Mouse (Mus musculus) ovary, postnatal 14 days (tissue): ENCODE results near the gene Tjp1.

Experiments used
- DNase-seq: peaks from one replicate; pipeline ENCODE4 v3.0.0; 2022; ENCODE audit warnings: low spot score

The Tjp1 gene

GRCm38 (mm10) chr7:65486259-65486681, 41.3 kb downstream of the Tjp1 start:
- DNase-seq, result peak; percentile 22

GRCm38 (mm10) chr7:65484170-65484778, 43.3 kb downstream of the Tjp1 start:
- DNase-seq, result no peak

GRCm38 (mm10) chr7:65482216-65482615, 45.4 kb downstream of the Tjp1 start:
- no peak for DNase-seq

- no peak for DNase-seq
These were observed 55.5 kb downstream of the Tjp1 start for GRCm38 (mm10) chr7:65472048-65472447.

GRCm38 (mm10) chr7:65471406-65471805, 56.2 kb downstream of the Tjp1 start:
- DNase-seq, result no peak

- no peak for DNase-seq
These were observed 57.4 kb downstream of the Tjp1 start for GRCm38 (mm10) chr7:65470214-65470613.

GRCm38 (mm10) chr7:65469666-65470065, 57.9 kb downstream of the Tjp1 start:
- no peak for DNase-seq

- DNase-seq, result no peak
These were observed 59.4 kb downstream of the Tjp1 start for GRCm38 (mm10) chr7:65468191-65468590.

GRCm38 (mm10) chr7:65467306-65468021, 60.1 kb downstream of the Tjp1 start:
- no peak for DNase-seq

GRCm38 (mm10) chr7:65466137-65466536, 61.4 kb downstream of the Tjp1 start:
- DNase-seq, result no peak

- no peak for DNase-seq
These were observed 63.0 kb downstream of the Tjp1 start for GRCm38 (mm10) chr7:65464518-65465037.

- no peak for DNase-seq
These were observed 64.1 kb downstream of the Tjp1 start for GRCm38 (mm10) chr7:65463438-65463837.

- no peak for DNase-seq
These were observed 66.2 kb downstream of the Tjp1 start for GRCm38 (mm10) chr7:65461412-65461811.

- no peak for DNase-seq
These were observed 67.4 kb downstream of the Tjp1 start for GRCm38 (mm10) chr7:65460196-65460595.

- no peak for DNase-seq
These were observed 71.5 kb downstream of the Tjp1 start for GRCm38 (mm10) chr7:65456031-65456430.

GRCm38 (mm10) chr7:65455208-65455607, 72.4 kb downstream of the Tjp1 start:
- no peak for DNase-seq

- DNase-seq, result no peak
These were observed 73.3 kb downstream of the Tjp1 start for GRCm38 (mm10) chr7:65454269-65454668.

GRCm38 (mm10) chr7:65452246-65452645, 75.3 kb downstream of the Tjp1 start:
- DNase-seq, result no peak

GRCm38 (mm10) chr7:65450158-65450557, 77.4 kb downstream of the Tjp1 start:
- no peak for DNase-seq

- DNase-seq, result no peak
These were observed 86.1 kb downstream of the Tjp1 start for GRCm38 (mm10) chr7:65441505-65441904.

GRCm38 (mm10) chr7:65439518-65439917, 88.1 kb downstream of the Tjp1 start:
- DNase-seq, result no peak

GRCm38 (mm10) chr7:65438146-65438545, 89.4 kb downstream of the Tjp1 start:
- no peak for DNase-seq

- DNase-seq, result no peak
These were observed 90.7 kb downstream of the Tjp1 start for GRCm38 (mm10) chr7:65436921-65437320.
